Mouse (Mus musculus) kidney, embryonic 15.5 days (tissue): ENCODE data around the gene Ehd1. TPM values are rescaled to one million over a fixed set of nuclear protein-coding genes. Genes with fewer than 3 reads are reported as not detected.

Experiments used
- ATAC-seq: fragments of 200-750 bp; cut with Nextera tagmentation; replicated peaks from 2 replicates; pipeline ENCODE4 v1.8.0; 2017; ENCODE audit warnings: moderate TSS enrichment; ENCODE audit not compliant: low FRiP score
- H3K27ac ChIP-seq: fragments of 300-500 bp; sonication (generic); 2 replicates; pipeline ENCODE4 v1.5.1; 2015; ENCODE audit warnings: mild to moderate bottlenecking, inconsistent platforms
- H3K27me3 ChIP-seq: fragments of 300-500 bp; sonication (generic); 2 replicates; pipeline ENCODE4 v1.6.1; 2015; ENCODE audit warnings: inconsistent platforms
- H3K36me3 ChIP-seq: fragments of 300-500 bp; sonication (generic); 2 replicates; pipeline ENCODE4 v1.6.1; 2015; ENCODE audit warnings: inconsistent platforms
- H3K4me1 ChIP-seq: fragments of 300-500 bp; sonication (generic); 2 replicates; pipeline ENCODE4 v1.6.1; 2015; ENCODE audit warnings: inconsistent platforms
- H3K4me2 ChIP-seq: fragments of 300-500 bp; sonication (generic); 2 replicates; pipeline ENCODE4 v1.6.1; 2015; ENCODE audit warnings: moderate library complexity, mild to moderate bottlenecking, inconsistent platforms
- H3K4me3 ChIP-seq: fragments of 300-500 bp; sonication (generic); replicated peaks from 2 replicates; pipeline ENCODE4 v1.5.1; 2015; ENCODE audit warnings: mild to moderate bottlenecking, inconsistent platforms
- H3K9ac ChIP-seq: fragments of 300-500 bp; sonication (generic); 2 replicates; pipeline ENCODE4 v1.6.1; 2015; ENCODE audit warnings: mild to moderate bottlenecking, inconsistent platforms
- H3K9me3 ChIP-seq: fragments of 300-500 bp; sonication (generic); replicated peaks from 2 replicates; pipeline ENCODE4 v1.6.1; 2016; ENCODE audit warnings: inconsistent platforms
- WGBS: fragments of 180-500 bp; shearing (Covaris S2); methylation state at CpG from one replicate; pipeline ENCODE4 v1.1.7; 2015; ENCODE audit warnings: mixed read lengths; 5-methylcytosine and 5-hydroxymethylcytosine counted together
- polyA plus RNA-seq: library from polyadenylated mRNA; unstranded; fragments of >200 nt; fragmentation: Nextera tagmentation; extraction: Ambion mirVana; gene quantifications from 2 replicates; pipeline ENCODE4 v1.2.1, GENCODE M21; 2015

Gene Ehd1
- polyA plus RNA-seq, 1 experiment from 2014 or later: 81.8 TPM

- Histone ChIP-seq H3K9ac (no peak overlapping the region), H3K36me3 (peaks cover 64% of the 10 kb centered on the region)
Observed at GRCm38 (mm10) chr19:6299003-6299402, 22.5 kb downstream of the Ehd1 start.

GRCm38 (mm10) chr19:6299450-6300267, 23.1 kb downstream of the Ehd1 start:
- WGBS: 76% methylated on average over 7 of the region's 7 CpGs
- Histone ChIP-seq H3K9ac (no peak overlapping the region), H3K36me3 (peaks cover 57% of the 10 kb centered on the region), H3K9me3 (no peaks in the 10 kb centered on the region), H3K27me3 (no peaks in the 10 kb centered on the region), H3K4me2 (no peak overlapping the region), H3K27ac (peak overlapping the region; percentile 68), H3K4me1 (peaks cover 16% of the 10 kb centered on the region; the same call in 1 of the 2 replicates), H3K4me3 (no peak overlapping the region)
- no peak for ATAC-seq

More at GRCm38 (mm10) chr19:6299003-6299402, 22.5 kb downstream of the Ehd1 start:
- Histone ChIP-seq H3K27me3 (no peaks in the 10 kb centered on the region), H3K4me2 (no peak overlapping the region), H3K4me1 (peaks cover 13% of the 10 kb centered on the region; the same call in 1 of the 2 replicates), H3K4me3 (no peak overlapping the region), H3K27ac (peak overlapping the region; percentile 68; the same call in 1 of the 2 replicates), H3K9me3 (no peaks in the 10 kb centered on the region)
- ATAC-seq: no peak
- WGBS: 56% methylated on average over 4 of the region's 4 CpGs

DNA sequence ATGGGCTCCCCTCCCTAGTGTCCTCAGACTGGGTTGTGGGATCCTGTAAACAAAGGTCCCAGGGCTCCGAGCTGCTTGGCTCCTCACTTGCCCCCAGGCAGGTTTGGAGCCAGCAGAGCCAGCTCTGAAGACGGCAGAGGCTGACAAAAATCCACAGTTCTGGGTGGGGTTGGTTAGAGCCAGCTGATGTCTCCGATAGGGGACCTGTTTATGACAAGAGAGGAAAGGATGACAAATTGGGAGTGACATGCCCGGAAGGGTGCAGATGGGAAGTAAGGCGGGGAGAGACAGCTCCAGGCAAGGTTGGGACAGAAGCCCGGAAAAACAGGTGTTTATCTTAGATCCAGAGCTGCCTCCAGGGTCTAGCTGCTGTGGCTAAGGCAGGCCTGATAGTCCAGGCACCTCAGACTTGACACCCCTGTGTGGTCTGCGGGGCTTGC, 23.9 kb downstream of the Ehd1 start:
- no peaks in the 10 kb centered on the region for H3K9me3 ChIP-seq
- peak; percentile 16; the same call in 1 of the 2 replicates for ATAC-seq
- WGBS: 65% methylated on average over 7 of the region's 7 CpGs
- H3K36me3 ChIP-seq: peaks cover 49% of the 10 kb centered on the region
- H3K4me2 ChIP-seq: no peak overlapping the region
- H3K27me3 ChIP-seq: no peaks in the 10 kb centered on the region
- H3K4me3 ChIP-seq: no peak overlapping the region
- no peak overlapping the region for H3K9ac ChIP-seq
- H3K4me1 ChIP-seq: peaks cover 18% of the 10 kb centered on the region
- H3K27ac ChIP-seq: peak overlapping the region; percentile 68; the same call in 1 of the 2 replicates

- Histone ChIP-seq H3K27me3 (no peaks in the 10 kb centered on the region), H3K36me3 (peaks cover 33% of the 10 kb centered on the region), H3K9ac (no peak overlapping the region), H3K4me2 (no peak overlapping the region), H3K27ac (no peak overlapping the region), H3K4me3 (no peak overlapping the region), H3K4me1 (peaks cover 29% of the 10 kb centered on the region), H3K9me3 (no peaks in the 10 kb centered on the region)
- WGBS: 92% methylated on average over 5 of the region's 5 CpGs
- no peak for ATAC-seq
Observed at GRCm38 (mm10) chr19:6302114-6302513, 25.6 kb downstream of the Ehd1 start.

DNA sequence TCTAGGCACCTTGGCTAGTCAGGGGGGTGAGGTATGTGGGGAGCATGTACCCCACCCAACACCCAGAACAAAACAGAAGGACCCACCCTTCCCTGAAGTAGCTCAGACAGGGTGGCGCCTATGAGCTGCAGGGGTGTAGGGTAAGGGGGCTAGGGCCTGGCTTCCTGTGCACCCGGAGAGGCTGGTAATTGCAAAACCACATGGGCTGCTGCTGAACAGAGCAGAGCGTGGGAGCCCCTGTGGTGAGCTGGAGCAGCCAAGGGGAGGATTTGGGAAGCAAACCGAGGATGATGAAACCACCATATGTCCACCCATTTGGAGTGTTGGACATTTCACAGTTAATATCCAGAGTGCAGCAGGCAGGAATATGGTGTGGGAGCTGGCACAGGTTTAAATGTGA, 26.0 kb downstream of the Ehd1 start:
- peaks cover 33% of the 10 kb centered on the region for H3K4me1 ChIP-seq
- H3K4me3 ChIP-seq: no peak overlapping the region
- no peak for ATAC-seq
- no peak overlapping the region for H3K4me2 ChIP-seq
- H3K27me3 ChIP-seq: no peaks in the 10 kb centered on the region
- H3K9me3 ChIP-seq: no peaks in the 10 kb centered on the region
- H3K27ac ChIP-seq: no peak overlapping the region
- WGBS: 24% methylated on average over 4 of the region's 4 CpGs
- no peak overlapping the region for H3K9ac ChIP-seq
- peaks cover 29% of the 10 kb centered on the region for H3K36me3 ChIP-seq

DNA sequence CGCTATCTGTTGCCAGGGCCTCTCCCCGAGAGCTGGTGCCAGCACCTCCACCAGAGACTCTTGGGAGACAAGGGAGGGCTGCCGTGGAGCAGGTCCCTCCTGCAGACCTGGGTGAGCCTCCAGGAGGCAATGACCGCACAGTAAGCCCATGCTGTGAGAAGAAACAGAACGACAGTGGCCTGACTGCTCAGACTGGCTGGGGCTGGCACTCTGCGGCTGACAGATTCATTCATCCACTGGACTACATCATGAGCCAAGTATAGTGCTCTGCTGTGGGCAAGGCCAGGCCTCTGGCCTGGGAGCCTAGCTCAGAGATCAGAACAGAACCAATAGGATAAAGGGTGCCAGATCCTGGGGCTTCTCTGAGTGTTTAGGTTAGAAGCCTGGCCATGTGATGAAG, 27.3 kb downstream of the Ehd1 start:
- H3K27me3 ChIP-seq: no peaks in the 10 kb centered on the region
- no peak overlapping the region for H3K4me3 ChIP-seq
- H3K36me3 ChIP-seq: peaks cover 16% of the 10 kb centered on the region
- H3K4me2 ChIP-seq: no peak overlapping the region
- peaks cover 40% of the 10 kb centered on the region for H3K4me1 ChIP-seq
- no peaks in the 10 kb centered on the region for H3K9me3 ChIP-seq
- WGBS: 87% methylated on average over 6 of the region's 6 CpGs
- no peak overlapping the region for H3K27ac ChIP-seq
- H3K9ac ChIP-seq: no peak overlapping the region
- no peak for ATAC-seq

DNA sequence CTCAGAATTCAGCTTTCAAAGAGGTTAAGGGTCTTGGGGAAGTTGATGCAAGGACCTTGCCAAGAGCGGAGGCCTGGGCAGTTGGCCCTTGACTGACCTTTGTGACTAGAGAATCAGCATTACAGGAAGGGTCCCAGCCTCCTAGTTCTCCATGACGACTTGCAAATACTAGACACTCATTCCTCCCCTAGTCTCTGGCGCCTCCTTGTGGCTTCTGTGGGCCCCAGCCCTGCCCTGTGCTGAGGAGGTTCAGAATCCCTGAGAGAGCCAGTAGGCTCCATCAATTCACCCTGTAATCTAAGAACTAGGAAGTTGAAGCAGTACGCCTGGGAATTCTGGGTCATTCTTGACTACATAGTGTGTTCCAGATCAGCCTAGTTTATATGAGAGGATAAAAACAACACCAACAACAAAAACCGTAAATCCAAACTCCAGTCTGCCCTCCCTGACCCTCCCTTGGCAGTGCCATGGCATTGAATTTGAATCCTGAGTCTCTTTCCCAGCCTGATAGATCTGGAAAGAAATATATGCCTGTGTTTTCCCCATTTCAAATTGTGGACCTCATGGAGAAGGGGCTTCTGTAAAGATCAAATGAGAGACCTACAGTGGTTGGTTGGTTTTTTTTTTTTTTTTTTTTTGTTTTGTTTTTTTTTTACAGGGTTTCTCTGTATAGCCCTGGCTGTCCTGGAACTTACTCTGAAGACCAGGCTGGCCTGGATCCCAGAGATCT, 28.4 kb downstream of the Ehd1 start:
- H3K4me1 ChIP-seq: peaks cover 34% of the 10 kb centered on the region
- H3K9me3 ChIP-seq: no peaks in the 10 kb centered on the region
- no peak overlapping the region for H3K9ac ChIP-seq
- ATAC-seq: peak; percentile 57
- peak overlapping the region; percentile 55 for H3K27ac ChIP-seq
- H3K27me3 ChIP-seq: no peaks in the 10 kb centered on the region
- H3K36me3 ChIP-seq: peaks cover 5% of the 10 kb centered on the region
- H3K4me3 ChIP-seq: no peak overlapping the region
- WGBS: 20% methylated on average over 5 of the region's 5 CpGs
- H3K4me2 ChIP-seq: no peak overlapping the region

DNA sequence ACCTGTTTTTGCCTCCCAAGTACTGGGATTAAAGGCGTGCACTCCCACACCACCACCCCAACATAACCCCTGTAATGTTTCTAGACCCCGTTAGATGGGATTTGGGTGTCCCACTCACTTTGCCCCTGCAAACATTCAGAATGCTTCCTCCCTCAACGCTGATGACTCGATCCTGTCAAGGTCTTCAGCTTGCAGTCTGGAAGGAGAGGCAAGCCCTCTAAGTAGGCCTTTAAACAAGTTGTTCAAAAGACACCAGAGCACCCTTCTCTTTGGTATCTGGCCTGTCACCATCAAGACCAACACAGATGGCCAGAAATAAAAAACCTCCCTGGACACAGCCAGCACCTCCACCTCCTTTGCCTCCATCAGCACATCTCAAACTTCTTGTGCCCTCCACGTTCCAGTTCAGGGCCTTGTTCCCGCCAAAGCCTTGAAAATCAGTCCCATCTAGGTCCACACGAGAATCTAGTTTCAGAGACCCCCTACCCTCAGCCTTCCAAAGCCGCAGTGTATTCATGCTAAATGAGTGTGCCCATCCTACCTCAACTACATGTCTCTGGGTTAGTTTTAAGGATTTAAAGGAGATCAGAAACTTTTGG, 29.1 kb downstream of the Ehd1 start:
- peak overlapping the region; percentile 65 for H3K9ac ChIP-seq
- H3K36me3 ChIP-seq: peaks cover 6% of the 10 kb centered on the region
- ATAC-seq: no peak
- H3K4me2 ChIP-seq: peak overlapping the region; percentile 64
- no peaks in the 10 kb centered on the region for H3K27me3 ChIP-seq
- H3K27ac ChIP-seq: peak overlapping the region; percentile 91
- 62% methylated on average over 8 of the region's 8 CpGs for WGBS
- H3K4me3 ChIP-seq: peak overlapping the region; percentile 65
- peaks cover 33% of the 10 kb centered on the region for H3K4me1 ChIP-seq
- H3K9me3 ChIP-seq: no peaks in the 10 kb centered on the region

DNA sequence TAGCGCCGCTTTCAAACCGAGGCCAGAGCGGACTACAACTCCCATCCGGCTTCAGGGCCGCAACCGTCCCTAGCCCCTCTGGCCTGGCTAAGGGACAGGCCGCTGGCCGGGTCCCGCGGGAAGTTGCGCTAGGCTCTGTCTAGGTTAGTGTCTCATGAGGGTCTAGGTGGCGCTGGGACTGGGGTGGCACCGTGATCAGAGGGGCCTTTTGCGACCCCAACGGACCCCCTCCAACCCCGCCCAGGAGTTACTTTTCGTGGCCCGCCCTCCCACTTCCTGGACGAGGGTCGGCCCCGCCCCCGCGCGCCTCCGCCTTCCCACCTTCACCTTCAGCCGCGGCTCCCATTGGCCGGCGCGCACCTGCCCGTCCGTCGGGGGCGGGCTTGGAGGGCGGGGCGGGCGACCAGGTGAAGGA, 29.6 kb downstream of the Ehd1 start, which contains the start of gene Cdc42bpg:
TSS of gene Cdc42bpg (plus strand) at position 320 of the 415 bp plus-strand sequence.
- ATAC-seq: peak; percentile 89
- under 1% methylated on average over 36 of the region's 38 CpGs for WGBS

DNA sequence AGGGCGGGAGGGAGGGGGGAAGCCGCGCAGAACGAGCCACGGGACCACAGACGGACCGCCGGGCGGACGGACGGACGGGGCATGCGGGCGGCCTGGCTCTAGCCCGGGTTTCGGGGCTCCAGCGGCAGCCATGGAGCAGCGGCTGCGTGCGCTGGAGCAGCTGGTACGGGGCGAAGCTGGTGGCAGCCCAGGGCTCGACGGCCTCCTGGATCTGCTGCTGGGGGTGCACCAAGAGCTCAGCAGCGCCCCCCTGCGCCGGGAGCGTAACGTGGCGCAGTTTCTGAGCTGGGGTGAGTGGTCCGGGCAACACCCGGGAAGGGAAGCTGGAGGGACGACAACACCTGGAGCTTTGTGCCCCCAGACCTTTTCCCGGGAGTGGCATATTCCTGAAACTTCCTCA, 30.1 kb downstream of the Ehd1 start:
- peak overlapping the region; percentile 65 for H3K9ac ChIP-seq
- peak overlapping the region; percentile 64 for H3K4me2 ChIP-seq
- peaks cover 16% of the 10 kb centered on the region for H3K36me3 ChIP-seq
- no peaks in the 10 kb centered on the region for H3K9me3 ChIP-seq
- H3K4me1 ChIP-seq: peaks cover 33% of the 10 kb centered on the region
- peak overlapping the region; percentile 91; the same call in 1 of the 2 replicates for H3K27ac ChIP-seq
- H3K27me3 ChIP-seq: no peaks in the 10 kb centered on the region
- WGBS: 0% methylated on average over 31 of the region's 34 CpGs
- ATAC-seq: peak; percentile 67
- H3K4me3 ChIP-seq: peak overlapping the region; percentile 65

More for the DNA sequence above, 29.6 kb downstream of the Ehd1 start, which contains the start of gene Cdc42bpg:
- peak within 1 kb of the TSS; percentile 64 for H3K4me2 ChIP-seq
- peak within 1 kb of the TSS; percentile 91 for H3K27ac ChIP-seq
- no peaks in the 10 kb centered on the region for H3K27me3 ChIP-seq
- peaks cover 12% of the 10 kb centered on the region for H3K36me3 ChIP-seq
- peak within 1 kb of the TSS; percentile 65 for H3K4me3 ChIP-seq
- H3K9ac ChIP-seq: peak within 1 kb of the TSS; percentile 65
- no peaks in the 10 kb centered on the region for H3K9me3 ChIP-seq
- H3K4me1 ChIP-seq: peaks cover 33% of the 10 kb centered on the region

DNA sequence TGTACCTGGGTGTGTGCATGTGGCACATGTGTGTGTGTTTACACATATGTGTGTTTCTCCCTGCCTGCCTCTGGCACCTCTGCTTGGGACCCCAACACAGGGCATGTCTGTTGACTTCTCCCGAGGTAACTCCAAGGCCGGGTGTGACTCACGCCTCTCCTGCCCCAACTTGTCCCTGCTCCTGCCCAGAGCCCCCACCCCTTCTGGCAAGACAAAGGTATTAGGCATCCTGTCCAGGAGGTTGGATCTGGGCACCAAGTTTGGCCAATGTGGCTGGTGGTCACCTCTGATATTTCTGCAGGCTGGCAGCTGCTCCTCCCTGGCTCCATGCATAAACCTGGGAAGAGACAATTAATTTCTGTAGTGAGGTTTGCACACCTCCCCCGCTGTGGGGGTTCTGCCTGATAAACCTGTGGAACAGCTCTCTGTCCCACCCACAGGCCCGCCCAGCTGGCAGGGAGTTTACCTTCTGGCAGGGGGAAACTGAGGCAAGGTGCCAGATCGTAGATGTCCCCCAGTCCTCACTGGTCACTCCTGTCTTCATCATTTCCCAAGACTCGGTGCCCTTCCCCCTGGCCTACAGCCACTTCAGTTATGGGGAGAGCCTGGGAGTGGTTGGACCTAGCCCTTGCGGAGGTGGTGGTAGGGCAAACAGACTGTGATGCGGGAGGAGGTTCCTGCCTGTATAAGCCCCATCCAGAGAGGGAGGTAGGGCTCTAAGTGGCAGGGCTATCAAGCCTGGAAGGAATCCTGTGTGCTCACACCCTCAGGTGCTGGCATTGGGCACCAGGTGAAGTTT, 31.4 kb downstream of the Ehd1 start:
- Histone ChIP-seq H3K27me3 (no peaks in the 10 kb centered on the region), H3K4me1 (peaks cover 28% of the 10 kb centered on the region), H3K9ac (peak overlapping the region; percentile 65; the same call in 1 of the 2 replicates), H3K36me3 (peaks cover 26% of the 10 kb centered on the region), H3K27ac (no peak overlapping the region), H3K4me3 (peak overlapping the region; percentile 65; the same call in 1 of the 2 replicates), H3K4me2 (peak overlapping the region; percentile 64), H3K9me3 (no peaks in the 10 kb centered on the region)
- 78% methylated on average over 9 of the region's 9 CpGs for WGBS
- no peak for ATAC-seq
